Mouse (Mus musculus) liver, embryonic 13.5 days (tissue): ENCODE results near the gene Net1. TPM values are rescaled to one million over a fixed set of nuclear protein-coding genes. Genes with fewer than 3 reads are reported as not detected.
"Not testable (repeated sequence)": the region's sequence is repeated elsewhere in the genome, so short reads cannot be mapped to it uniquely, and the experiment has no call there.

ENCODE experiments used
- ATAC-seq: fragments of 200-750 bp; cut with Nextera tagmentation; 2 replicates; pipeline ENCODE4 v1.8.0; 2017; ENCODE audit warnings: low read depth, mild to moderate bottlenecking, moderate number of reproducible peaks, moderate library complexity
- DNase-seq: peaks from one replicate; pipeline ENCODE4 v3.0.0; 2022
- H3K27ac ChIP-seq: fragments of 300-500 bp; sonication (generic); 2 replicates; pipeline ENCODE4 v1.5.1; 2015; ENCODE audit warnings: moderate library complexity, mild to moderate bottlenecking, inconsistent platforms
- H3K27me3 ChIP-seq: fragments of 300-500 bp; sonication (generic); 2 replicates; pipeline ENCODE4 v1.6.1; 2015; ENCODE audit warnings: mild to moderate bottlenecking, inconsistent platforms
- H3K36me3 ChIP-seq: fragments of 300-500 bp; sonication (generic); 2 replicates; pipeline ENCODE4 v1.6.1; 2015; ENCODE audit warnings: mild to moderate bottlenecking, inconsistent platforms
- H3K4me1 ChIP-seq: fragments of 300-500 bp; sonication (generic); replicated peaks from 2 replicates; pipeline ENCODE4 v1.6.1; 2015; ENCODE audit warnings: inconsistent platforms
- H3K4me2 ChIP-seq: fragments of 300-500 bp; sonication (generic); 2 replicates; pipeline ENCODE4 v1.6.1; 2015; ENCODE audit warnings: inconsistent platforms, mild to moderate bottlenecking, moderate library complexity
- H3K4me3 ChIP-seq: fragments of 300-500 bp; sonication (generic); replicated peaks from 2 replicates; pipeline ENCODE4 v1.5.1; 2015; ENCODE audit warnings: mild to moderate bottlenecking, inconsistent platforms
- H3K9ac ChIP-seq: fragments of 300-500 bp; sonication (generic); 2 replicates; pipeline ENCODE4 v1.6.1; 2015; ENCODE audit warnings: mild to moderate bottlenecking, inconsistent platforms
- H3K9me3 ChIP-seq: fragments of 300-500 bp; sonication (generic); replicated peaks from 2 replicates; pipeline ENCODE4 v1.6.1; 2016; ENCODE audit warnings: inconsistent platforms
- WGBS: fragments of 180-500 bp; shearing (Covaris S2); methylation state at CpG from one replicate; pipeline ENCODE4 v1.1.7; 2015; ENCODE audit not compliant: insufficient replicate concordance; 5-methylcytosine and 5-hydroxymethylcytosine counted together
- polyA plus RNA-seq: library from polyadenylated mRNA; unstranded; fragments of >200 nt; fragmentation: Nextera tagmentation; extraction: Ambion mirVana; gene quantifications from 2 replicates; pipeline ENCODE4 v1.2.1, GENCODE M21; 2015

Net1 gene
- polyA plus RNA-seq, 1 experiment from 2014 or later: 53.6 TPM

DNA sequence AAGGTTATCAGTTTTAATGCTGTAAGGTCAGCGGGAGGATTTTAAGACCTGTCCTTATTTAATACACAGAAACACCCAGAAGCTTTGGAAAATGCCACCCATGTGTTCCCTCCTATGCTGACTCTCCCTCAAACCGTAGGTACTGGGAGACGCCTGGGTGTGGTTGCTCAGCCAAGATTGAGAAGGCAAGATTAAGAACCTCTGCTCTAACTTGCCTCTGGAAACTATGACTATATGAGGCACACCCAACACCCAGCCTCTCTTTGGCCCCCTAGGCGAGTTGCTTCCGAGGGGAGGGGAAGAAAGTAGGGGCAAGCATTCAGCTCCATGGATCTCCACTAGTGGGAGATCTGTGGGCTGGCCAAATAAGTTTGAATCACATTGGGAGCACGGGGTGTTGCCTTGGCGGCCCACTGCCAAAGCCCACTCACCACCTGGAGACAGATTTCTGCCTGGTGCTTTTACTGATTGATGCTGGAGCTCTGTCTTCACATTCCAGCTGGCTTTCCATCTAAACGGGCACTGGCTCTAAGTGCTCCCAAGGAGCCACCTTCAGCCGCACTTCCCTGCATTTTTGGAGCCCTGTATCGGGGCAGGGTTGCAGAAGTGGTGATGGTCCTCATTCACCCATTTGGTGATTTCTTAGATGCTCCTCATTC lies 55.0 kb downstream of the Net1 start:
- H3K4me2 ChIP-seq: peak overlapping the region; percentile 51
- H3K9me3 ChIP-seq: no peaks in the 10 kb centered on the region
- ATAC-seq (peak; percentile 62), DNase-seq (peak; percentile 53)
- peak overlapping the region; percentile 48 for H3K9ac ChIP-seq
- peak overlapping the region; percentile 61 for H3K27ac ChIP-seq
- H3K27me3 ChIP-seq: no peaks in the 10 kb centered on the region
- 0 out of 2 replicates have a peak overlapping the region, but pooled peaks have one; percentile 7 for H3K4me3 ChIP-seq
- no peaks in the 10 kb centered on the region for H3K36me3 ChIP-seq
- H3K4me1 ChIP-seq: peaks cover 85% of the 10 kb centered on the region
- 59% methylated on average over 10 of the region's 10 CpGs for WGBS

DNA sequence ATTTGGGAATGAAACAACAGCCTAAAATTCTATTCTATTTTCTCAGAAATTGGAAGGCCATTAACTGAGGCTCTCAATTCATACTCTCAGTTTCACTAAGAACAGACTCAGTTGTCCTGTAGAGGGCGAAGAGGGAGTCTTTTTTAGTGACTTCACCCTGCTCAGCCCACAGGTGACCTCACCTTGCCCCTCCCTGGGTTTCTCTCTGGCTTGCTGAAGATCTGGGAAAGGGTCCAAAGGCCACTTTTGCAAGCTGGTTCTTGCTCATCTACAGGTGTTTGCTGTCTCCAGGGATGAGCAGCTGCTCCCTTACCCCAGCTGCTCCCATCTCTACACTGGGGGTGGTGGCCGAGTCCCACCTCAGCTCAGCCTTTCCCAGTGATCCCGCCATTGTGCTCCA lies 55.7 kb downstream of the Net1 start:
- ATAC-seq (no peak), DNase-seq (no peak)
- H3K9me3 ChIP-seq: no peaks in the 10 kb centered on the region
- peaks cover 78% of the 10 kb centered on the region for H3K4me1 ChIP-seq
- H3K4me3 ChIP-seq: no peak overlapping the region
- H3K27ac ChIP-seq: peak overlapping the region; percentile 75
- peak overlapping the region; percentile 48 for H3K9ac ChIP-seq
- no peaks in the 10 kb centered on the region for H3K36me3 ChIP-seq
- H3K4me2 ChIP-seq: peak overlapping the region; percentile 51
- H3K27me3 ChIP-seq: no peaks in the 10 kb centered on the region
- 74% methylated on average over 3 of the region's 3 CpGs for WGBS

DNA sequence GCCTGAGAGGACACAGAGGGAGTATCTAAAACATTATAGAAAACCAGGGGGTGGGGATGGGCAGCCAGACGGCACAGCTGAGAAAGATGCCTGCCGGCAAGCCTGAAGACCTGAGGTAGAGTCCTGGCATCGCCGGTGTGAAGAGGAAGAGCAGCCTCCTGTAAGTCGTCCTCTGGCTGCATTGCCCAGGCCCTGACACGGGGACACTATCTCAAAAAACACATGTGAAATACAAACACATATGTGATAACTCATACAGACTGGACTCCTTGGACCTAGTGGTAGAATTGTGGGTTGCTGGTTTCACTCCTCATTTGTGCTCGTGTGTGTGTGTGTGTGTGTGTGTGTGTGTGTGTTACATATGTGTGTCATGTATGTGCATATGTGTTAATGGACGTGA lies 56.8 kb downstream of the Net1 start:
- Histone ChIP-seq H3K4me3 (no peak overlapping the region), H3K4me1 (peaks cover 67% of the 10 kb centered on the region), H3K27ac (peak overlapping the region; percentile 75), H3K9me3 (no peaks in the 10 kb centered on the region), H3K27me3 (no peaks in the 10 kb centered on the region), H3K4me2 (peak overlapping the region; percentile 39), H3K9ac (peak overlapping the region; percentile 48), H3K36me3 (no peaks in the 10 kb centered on the region)
- ATAC-seq (peak; percentile 78), DNase-seq (peak; percentile 42)
- 54% methylated on average over 8 of the region's 8 CpGs for WGBS

DNA sequence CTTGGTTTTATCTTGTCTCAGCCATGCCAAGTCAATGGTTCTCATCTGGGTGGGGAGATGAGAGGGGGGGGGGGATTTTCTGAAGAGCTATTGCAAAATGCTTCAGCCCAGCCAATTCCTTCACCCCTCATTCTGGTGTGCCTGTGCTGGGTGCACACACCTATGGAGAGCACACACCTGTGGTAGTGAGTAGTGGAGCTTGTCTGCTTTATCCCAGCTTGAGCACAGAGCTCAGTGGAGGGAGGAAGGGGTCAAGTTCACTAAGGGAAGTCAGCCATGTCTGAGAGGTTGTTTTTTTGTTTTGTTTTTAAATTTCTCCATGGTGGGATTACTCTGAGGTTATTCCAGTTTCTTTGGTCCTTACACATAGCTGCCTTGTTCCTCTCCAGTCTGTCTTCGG lies 61.8 kb downstream of the Net1 start:
- Histone ChIP-seq H3K27me3 (no peaks in the 10 kb centered on the region), H3K36me3 (no peaks in the 10 kb centered on the region), H3K4me2 (no peak overlapping the region), H3K9me3 (no peaks in the 10 kb centered on the region), H3K4me3 (no peak overlapping the region), H3K9ac (no peak overlapping the region), H3K4me1 (peaks cover 17% of the 10 kb centered on the region), H3K27ac (no peak overlapping the region)
- no peak for ATAC-seq
- DNase-seq: no peak
- 45% methylated on average over 1 of the region's 1 CpGs for WGBS

DNA sequence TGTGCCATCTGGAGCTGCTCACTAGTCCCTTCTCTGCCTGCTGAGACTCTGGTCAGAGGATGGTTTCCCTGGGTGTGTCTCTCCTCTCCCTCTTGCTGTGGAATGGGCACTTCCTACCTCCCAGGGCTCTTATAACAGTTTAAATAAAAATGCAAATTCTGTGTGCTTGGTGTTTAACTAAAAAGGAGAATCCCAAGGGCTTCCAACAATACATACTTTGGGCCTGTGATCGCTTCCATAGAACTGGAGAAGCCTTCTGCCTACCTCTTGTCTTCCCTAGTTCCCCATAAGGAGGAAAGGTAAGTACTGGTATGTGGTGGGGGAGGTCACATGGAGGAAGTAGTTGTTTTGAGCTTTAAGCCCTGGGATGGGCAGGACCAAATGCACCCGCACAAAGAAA lies 63.2 kb downstream of the Net1 start:
- 51% methylated on average over 2 of the region's 2 CpGs for WGBS
- DNase-seq: no peak

DNA sequence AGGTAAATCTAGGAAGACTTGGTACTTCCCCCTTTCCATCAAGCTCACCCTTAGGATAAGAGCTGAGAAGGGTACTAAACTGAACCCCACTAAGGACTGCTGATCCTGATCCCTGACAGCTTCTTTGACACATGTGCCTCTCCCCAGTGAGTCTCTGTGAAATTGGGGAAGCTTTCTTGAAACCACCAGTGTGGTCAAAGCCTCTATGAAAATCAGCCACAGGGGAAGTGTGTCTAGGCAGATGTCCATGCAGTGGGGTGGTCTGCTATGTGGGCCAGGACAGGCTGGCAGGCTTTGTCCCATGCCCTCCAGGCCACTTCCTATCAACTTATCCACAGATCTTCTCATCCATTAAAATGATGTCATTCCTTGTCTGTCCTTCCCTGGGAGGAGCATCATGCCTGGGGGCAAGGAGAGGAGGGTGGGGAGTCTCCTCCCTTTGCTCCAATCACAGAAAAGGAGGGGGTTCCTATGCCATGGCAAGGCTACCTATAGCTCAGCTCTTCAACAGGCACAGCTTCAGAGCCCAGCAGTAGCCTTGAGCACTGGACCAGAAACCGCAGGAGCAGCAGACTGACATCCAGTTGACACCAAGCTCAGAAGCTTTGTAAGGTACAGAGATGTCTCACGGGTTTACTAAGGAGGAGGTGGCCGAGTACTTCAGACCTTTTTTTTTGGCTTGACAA lies 64.2 kb downstream of the Net1 start, which contains the start of gene Calm5:
Gene Calm5, plus strand, starts transcription at position 526 of the 686 bp plus-strand sequence.
- H3K27me3 ChIP-seq, H3K4me2 ChIP-seq, H3K9ac ChIP-seq, H3K4me1 ChIP-seq, H3K27ac ChIP-seq, H3K9me3 ChIP-seq, H3K36me3 ChIP-seq, DNase-seq, H3K4me3 ChIP-seq: not testable (repeated sequence)
- 36% methylated on average over 3 of the region's 3 CpGs for WGBS
- 0 out of 2 replicates have a peak, but pooled peaks have one; percentile 45 for ATAC-seq

More for the DNA sequence above, 63.2 kb downstream of the Net1 start:
- H3K4me2 ChIP-seq: no peak overlapping the region
- no peaks in the 10 kb centered on the region for H3K36me3 ChIP-seq
- peaks cover 5% of the 10 kb centered on the region for H3K4me1 ChIP-seq
- H3K9me3 ChIP-seq: no peaks in the 10 kb centered on the region
- 0 out of 2 replicates have a peak, but pooled peaks cover 3% of the 10 kb centered on the region for H3K27me3 ChIP-seq
- H3K27ac ChIP-seq: no peak overlapping the region
- H3K9ac ChIP-seq: no peak overlapping the region
- no peak overlapping the region for H3K4me3 ChIP-seq
- ATAC-seq: no peak

DNA sequence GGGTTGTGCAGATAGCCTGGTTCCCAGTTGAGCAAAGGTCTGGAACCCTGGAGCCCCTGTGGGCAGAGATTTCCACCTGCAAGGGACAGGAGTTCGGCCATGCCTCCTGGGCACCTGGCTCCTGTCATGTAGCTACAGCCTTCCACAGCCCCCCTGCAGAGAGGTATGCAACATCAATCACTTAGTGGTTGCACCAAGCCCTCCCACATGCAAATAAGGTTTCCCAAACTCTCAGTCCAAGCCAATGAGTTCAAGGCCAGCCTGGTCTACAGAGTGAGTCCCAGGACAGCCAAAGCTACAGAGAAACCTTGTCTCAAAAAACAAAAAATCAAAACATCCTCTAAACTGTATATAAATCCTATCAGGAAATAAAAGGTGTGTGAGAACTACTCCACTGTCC lies 67.7 kb downstream of the Net1 start:
- H3K9ac ChIP-seq: no peak overlapping the region
- WGBS: 57% methylated on average over 1 of the region's 1 CpGs
- ATAC-seq (no peak), DNase-seq (no peak)
- no peaks in the 10 kb centered on the region for H3K36me3 ChIP-seq
- H3K9me3 ChIP-seq: no peaks in the 10 kb centered on the region
- no peak overlapping the region for H3K4me2 ChIP-seq
- no peak overlapping the region for H3K4me3 ChIP-seq
- H3K4me1 ChIP-seq: no peaks in the 10 kb centered on the region
- 0 out of 2 replicates have a peak, but pooled peaks cover 3% of the 10 kb centered on the region for H3K27me3 ChIP-seq
- no peak overlapping the region for H3K27ac ChIP-seq

DNA sequence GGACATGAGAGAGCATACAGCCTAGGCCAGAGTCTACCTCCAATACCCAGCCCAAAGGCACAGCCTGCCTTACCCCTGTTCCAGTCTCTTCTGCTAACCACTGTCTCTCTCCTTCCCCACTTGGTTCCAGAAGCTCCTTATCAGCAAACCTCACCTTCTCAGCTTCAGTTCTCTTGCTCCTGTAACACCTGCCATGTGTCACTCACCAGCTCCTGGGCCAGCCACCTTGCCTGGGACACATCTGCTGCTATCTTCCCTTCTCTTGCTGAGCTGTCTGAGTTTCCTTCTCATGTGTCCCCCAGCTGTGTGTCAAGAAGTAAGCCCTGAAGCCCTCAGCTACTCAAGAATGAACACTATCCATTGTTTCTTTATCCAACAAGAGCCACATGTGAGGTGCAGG lies 77.4 kb downstream of the Net1 start:
- H3K4me2 ChIP-seq, H3K36me3 ChIP-seq, H3K9me3 ChIP-seq, H3K4me1 ChIP-seq, H3K27ac ChIP-seq, H3K4me3 ChIP-seq, DNase-seq, H3K27me3 ChIP-seq, H3K9ac ChIP-seq: not testable (repeated sequence)
- peak; percentile 60; the same call in 1 of the 2 replicates for ATAC-seq

DNA sequence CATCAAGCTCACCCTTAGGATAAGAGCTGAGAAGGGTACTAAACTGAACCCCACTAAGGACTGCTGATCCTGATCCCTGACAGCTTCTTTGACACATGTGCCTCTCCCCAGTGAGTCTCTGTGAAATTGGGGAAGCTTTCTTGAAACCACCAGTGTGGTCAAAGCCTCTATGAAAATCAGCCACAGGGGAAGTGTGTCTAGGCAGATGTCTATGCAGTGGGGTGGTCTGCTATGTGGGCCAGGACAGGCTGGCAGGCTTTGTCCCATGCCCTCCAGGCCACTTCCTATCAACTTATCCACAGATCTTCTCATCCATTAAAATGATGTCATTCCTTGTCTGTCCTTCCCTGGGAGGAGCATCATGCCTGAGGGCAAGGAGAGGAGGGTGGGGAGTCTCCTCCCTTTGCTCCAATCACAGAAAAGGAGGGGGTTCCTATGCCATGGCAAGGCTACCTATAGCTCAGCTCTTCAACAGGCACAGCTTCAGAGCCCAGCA lies 80.7 kb downstream of the Net1 start, which contains the start of gene Calm4:
Gene Calm4, plus strand, starts transcription at position 446 of the 496 bp plus-strand sequence.
- H3K4me1 ChIP-seq, H3K27me3 ChIP-seq, DNase-seq, H3K4me2 ChIP-seq, H3K9me3 ChIP-seq, H3K27ac ChIP-seq, H3K4me3 ChIP-seq, H3K36me3 ChIP-seq, H3K9ac ChIP-seq: not testable (repeated sequence)
- peak; percentile 20; the same call in 1 of the 2 replicates for ATAC-seq

DNA sequence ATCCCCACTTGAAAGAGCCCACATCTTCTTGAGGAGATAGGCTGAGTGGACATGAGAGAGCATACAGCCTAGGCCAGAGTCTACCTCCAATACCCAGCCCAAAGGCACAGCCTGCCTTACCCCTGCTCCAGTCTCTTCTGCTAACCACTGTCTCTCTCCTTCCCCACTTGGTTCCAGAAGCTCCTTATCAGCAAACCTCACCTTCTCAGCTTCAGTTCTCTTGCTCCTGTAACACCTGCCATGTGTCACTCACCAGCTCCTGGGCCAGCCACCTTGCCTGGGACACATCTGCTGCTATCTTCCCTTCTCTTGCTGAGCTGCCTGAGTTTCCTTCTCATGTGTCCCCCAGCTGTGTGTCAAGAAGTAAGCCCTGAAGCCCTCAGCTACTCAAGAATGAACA lies 84.4 kb downstream of the Net1 start:
- H3K36me3 ChIP-seq, H3K4me3 ChIP-seq, DNase-seq, H3K4me1 ChIP-seq, H3K4me2 ChIP-seq, H3K9me3 ChIP-seq, H3K9ac ChIP-seq, H3K27ac ChIP-seq, H3K27me3 ChIP-seq: not testable (repeated sequence)
- ATAC-seq: peak; percentile 57

DNA sequence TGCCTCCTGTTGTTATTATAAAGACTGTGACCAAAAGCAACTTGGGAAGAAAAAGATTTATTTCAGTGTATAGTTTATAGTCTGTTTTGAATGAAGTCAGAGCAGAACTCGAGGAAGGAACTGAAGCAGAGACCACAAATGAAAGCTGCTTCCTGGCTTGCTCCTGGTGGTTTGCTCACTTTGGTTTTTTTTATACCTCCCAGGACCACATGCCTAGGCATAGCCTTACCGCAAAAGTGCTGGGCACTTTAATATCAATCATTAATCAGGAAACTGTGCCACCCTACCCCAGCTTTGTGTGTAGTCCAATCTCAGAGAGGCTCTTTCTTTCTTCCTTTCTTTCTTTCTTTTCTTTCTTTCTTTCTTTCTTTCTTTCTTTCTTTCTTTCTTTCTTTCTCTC lies 85.6 kb downstream of the Net1 start:
- WGBS: 15% methylated on average over 2 of the region's 2 CpGs
- H3K4me2 ChIP-seq: no peak overlapping the region
- ATAC-seq: no peak
- H3K27me3 ChIP-seq: no peaks in the 10 kb centered on the region
- no peaks in the 10 kb centered on the region for H3K9me3 ChIP-seq
- no peaks in the 10 kb centered on the region for H3K4me1 ChIP-seq
- no peak for DNase-seq
- H3K27ac ChIP-seq: no peak overlapping the region
- H3K4me3 ChIP-seq: no peak overlapping the region
- no peaks in the 10 kb centered on the region for H3K36me3 ChIP-seq
- no peak overlapping the region for H3K9ac ChIP-seq
